Mouse (Mus musculus) regulatory T cell (primary cell): ENCODE results near the gene Rpl31.

ENCODE experiments used
- in situ Hi-C: fragments of 300-600 bp; cut with MboI, MseI; formaldehyde crosslinking; loops from one replicate; pipeline ENCODE4 v1.15.1; 2025; ENCODE audit warnings: high pct_unique_total_duplicates

The Rpl31 gene

GRCm38 (mm10) chr1:39367601-39368266 lies at the start of gene Rpl31:
Gene Rpl31 (plus strand): TSS chr1:39367842.
- in situ Hi-C loops, result no loop called here

GRCm38 (mm10) chr1:39317935-39318334 lies 49.7 kb upstream of the Rpl31 start:
- in situ Hi-C loops, result no loop called here

DNA sequence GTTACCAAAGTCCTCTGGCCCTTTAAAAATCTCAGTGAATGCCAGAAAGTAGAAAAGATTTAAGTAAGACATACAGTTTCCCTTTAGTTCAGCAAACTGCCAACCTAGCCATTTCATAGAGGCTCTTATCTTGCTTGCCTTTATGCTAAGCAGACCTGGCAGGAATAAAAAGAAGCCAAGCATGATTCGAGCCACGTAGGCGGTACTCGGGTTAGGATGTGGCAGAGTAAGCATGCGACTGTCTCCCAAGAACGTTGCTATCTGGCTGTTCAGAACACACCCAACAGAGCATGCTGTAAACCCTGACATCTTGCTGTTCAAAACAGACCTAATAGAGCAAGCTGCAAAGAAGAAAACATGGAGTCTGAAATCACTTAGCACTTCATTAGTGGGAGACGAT lies 48.8 kb upstream of the Rpl31 start:
- in situ Hi-C loops, result no loop called here

DNA sequence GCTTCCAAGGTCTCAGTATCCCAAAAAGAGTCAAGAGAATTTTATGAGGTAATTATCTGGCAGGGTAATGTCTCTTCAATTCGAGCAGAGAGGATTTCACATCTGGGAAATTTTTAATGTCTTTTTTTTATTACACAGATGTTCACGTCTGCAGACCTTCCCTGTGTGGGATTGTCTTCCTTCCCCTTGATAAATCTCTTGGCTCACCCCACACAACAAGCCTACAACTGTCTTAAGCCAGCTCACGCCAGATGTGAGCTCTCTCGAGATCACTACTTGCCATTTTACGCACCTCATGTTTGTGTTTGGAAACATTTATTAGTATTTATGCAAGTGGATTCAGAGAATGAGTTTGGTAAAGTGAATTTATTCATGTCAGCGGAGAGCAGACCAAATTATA lies 45.7 kb upstream of the Rpl31 start:
- in situ Hi-C loops, result no loop called here

DNA sequence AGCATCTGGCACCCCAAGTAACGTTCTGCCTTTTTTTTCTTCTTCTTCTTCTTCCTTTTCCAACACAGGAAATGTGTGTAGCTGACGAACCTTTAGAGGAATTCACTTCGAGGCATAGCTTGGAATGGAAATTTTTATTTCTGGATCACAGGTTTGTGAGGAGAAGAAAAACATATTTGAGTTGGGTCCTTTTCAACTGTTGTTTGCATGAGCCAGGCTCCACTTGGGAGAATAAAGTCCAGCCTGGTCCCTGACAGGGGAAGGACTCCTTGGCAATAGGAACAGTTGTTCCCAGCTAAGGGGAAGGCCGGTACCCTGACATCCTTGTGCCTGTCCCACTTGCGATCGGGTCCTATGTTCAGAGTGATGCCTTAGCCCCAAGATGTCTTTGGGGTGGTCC lies 42.4 kb upstream of the Rpl31 start:
- in situ Hi-C loops, result no loop called here

DNA sequence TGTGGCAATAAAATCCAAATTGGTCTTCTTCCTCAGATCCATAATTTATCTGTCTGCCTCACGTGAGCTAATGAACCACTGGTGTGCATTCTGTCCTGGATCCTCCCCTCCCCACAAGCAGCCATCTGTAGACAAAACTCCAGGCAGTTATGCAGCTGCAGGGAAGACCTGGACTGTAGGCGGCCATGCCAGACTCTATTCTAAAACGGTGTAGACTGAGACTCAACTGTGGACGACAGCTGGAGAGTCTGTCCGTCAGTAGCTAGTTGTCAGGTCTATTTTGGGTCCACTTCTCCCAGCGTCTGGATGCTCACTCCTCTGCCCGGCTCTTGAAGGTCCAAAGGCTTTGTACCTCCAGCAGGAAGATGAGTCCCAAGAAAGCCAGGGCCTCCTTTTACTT lies 40.1 kb upstream of the Rpl31 start:
- in situ Hi-C loops, result no loop called here

DNA sequence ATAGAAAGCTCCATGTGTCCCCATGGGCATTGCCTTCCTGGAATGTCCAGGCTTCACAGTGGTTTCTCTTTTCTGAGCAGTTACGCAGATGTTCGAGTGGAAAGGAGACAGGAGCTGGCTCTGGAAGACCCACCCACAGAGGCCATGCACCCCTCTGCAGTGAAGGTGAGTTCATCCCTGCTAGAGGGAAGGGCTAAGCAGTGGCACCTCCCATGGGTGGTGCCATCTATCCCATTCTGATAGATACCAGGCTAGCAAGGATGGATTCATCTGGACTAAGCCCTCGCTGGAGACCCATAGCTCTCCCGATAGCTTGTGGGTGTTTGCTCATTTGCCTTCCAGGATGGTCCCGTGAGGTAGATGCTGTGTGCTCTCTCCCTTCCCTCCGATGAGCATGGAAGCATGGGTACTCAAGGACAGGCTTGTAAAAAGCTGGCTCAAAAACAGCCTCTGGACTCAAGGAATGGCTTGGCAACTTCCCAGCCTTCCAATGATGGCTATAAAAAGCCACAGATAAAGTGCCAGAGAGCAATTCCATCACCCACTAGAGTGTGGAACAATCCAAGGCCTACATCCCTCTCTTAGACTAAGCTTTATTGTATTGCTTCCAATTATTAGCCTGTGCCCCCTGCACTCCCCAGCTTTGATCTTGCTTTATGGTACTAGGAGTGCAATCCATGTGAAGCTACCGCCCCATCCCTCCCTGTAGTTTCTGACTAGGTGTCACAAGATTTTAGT lies 36.6 kb upstream of the Rpl31 start:
- in situ Hi-C loops, result no loop called here

DNA sequence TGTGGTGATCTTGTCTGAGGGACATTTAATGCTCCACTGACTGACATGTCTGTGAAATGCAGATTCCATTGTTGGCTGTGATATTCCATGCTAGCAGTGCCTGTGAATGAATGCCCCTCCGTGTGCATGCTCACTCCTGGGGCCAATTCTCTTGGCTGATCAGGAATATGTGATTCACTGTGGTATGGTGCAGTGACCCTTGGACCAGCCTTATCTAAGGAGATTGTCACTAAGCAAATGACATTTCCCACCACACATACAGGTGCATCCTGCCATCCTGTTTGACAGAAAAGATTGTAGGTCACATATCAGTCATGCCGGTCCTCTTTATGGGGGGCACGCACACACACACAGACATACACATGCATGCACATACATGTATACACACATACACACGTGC lies 35.2 kb upstream of the Rpl31 start:
- in situ Hi-C loops, result no loop called here

- in situ Hi-C loops, result loop anchor here (5.0 kb wide), 1 partner anchor 333 kb away; no protein-coding TSS in a partner anchor
Measured at GRCm38 (mm10) chr1:39335561-39336196, 32.0 kb upstream of the Rpl31 start.

GRCm38 (mm10) chr1:39336788-39337187 lies 30.9 kb upstream of the Rpl31 start:
- in situ Hi-C loops, result loop anchor here (5.0 kb wide), 1 partner anchor 334 kb away; no protein-coding TSS in a partner anchor

DNA sequence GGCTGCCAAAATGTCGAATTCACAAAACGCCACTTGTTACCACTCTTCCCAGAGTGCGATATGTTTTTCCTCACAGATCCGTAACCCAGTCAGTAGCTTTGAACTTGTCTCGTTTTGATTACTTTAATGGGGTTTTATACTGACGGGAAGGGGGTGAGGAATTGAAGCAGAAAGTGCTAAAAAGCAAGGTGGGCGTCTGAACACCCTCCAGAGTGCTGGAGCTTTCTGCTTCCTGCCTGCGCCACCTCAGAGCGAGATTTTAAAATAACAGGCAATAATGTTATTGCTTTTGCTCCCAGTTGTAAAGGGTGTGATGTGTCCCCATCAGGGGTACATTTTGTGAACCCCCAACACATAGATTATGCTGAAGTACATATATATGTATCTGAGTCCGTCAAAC lies 28.8 kb upstream of the Rpl31 start:
- in situ Hi-C loops, result loop anchor here (5.0 kb wide), 1 partner anchor 337 kb away; no protein-coding TSS in a partner anchor

GRCm38 (mm10) chr1:39339455-39339854 lies 28.2 kb upstream of the Rpl31 start:
- in situ Hi-C loops, result loop anchor here (5.0 kb wide), 1 partner anchor 337 kb away; no protein-coding TSS in a partner anchor

DNA sequence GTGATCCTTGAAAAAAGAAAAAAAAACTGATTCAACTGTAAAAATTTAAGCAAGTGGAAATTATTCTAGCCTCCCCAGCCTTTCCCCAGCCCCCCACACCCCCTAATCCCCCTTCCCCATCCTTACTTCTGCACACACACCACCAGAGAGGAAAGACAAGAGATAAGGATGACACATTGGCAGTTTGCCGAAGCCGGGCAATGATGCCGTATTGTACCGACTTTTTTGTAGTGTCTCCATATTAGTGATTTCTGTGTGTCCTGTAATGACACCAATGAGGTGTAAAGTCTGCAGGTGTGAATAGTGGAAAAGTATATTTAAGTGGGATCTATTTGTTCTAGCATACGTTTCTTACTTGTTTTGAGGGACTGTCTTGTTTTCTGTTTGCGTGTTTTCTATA lies 27.5 kb upstream of the Rpl31 start:
- in situ Hi-C loops, result no loop called here

DNA sequence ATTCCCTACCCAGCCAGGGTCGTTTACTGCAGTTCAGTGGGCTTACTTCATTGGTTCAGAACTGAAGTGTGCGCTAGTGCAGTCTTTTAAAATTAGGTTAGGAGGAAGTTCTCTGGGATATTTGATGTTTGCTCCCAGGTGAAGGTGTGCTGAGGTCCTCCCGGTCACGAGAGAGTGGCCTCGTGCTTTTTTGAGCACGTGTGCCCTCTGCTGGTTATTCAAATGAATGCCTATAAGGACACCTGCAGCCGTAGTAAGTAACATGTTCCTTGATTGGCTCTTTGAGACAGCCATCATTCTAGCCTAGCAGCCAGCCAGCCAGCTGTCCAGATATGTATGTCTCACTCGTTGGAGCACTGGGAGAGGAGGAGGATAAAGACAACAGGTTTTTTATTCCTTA lies 27.0 kb upstream of the Rpl31 start:
- in situ Hi-C loops, result no loop called here

GRCm38 (mm10) chr1:39341807-39342206 lies 25.8 kb upstream of the Rpl31 start:
- in situ Hi-C loops, result no loop called here

- in situ Hi-C loops, result no loop called here
Measured at GRCm38 (mm10) chr1:39343242-39343641, 24.4 kb upstream of the Rpl31 start.

DNA sequence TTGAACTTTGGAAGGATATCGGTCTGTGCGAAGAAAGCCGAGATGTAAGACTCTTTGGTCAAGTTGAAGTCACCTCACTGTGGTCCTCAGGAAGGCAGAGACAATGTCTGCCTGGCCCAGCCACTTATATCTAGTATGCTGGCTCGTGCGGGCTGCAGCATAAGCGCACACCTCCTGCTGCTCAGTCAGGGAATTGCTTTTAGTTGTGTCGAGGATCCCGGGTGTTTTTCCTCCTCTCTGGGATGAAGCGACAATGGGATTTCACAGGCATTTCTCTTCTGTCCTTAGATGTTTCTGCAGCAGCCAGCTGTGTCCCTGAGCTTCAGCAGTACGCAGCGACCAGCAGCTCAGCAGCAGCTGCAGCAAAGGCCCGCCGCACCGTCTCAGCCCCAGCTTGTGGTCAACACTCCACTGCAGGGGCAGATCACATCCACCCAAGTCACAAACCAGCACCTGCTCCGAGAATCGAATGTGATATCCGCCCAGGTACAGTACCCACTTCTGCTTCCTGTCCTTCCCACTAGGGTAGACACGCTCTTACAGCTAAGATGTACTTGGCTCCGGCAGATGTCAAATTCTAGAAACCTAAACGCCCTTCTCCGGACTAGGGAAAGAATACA lies 22.6 kb upstream of the Rpl31 start:
- in situ Hi-C loops, result no loop called here

- in situ Hi-C loops, result no loop called here
Measured at GRCm38 (mm10) chr1:39349001-39349400, 18.6 kb upstream of the Rpl31 start.

DNA sequence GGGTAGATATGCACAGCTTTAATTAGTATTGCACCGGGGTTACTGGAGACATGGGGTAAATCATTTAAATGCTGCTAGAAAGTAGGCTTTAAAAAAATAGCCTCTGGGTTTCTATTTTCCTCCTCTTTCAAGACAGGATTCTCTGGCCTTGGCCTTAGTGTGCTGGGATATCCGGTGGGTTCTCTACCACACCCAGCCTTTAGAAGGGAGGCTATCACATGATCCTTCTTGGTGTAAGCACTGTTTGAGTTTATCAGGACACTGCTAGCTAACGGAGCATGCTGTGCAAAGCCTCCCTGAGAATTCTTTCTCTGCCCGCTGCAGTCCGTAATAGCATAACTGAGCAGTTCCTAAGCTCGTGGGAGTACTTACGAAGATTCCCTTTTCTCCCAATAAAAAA lies 18.2 kb upstream of the Rpl31 start:
- in situ Hi-C loops, result no loop called here

DNA sequence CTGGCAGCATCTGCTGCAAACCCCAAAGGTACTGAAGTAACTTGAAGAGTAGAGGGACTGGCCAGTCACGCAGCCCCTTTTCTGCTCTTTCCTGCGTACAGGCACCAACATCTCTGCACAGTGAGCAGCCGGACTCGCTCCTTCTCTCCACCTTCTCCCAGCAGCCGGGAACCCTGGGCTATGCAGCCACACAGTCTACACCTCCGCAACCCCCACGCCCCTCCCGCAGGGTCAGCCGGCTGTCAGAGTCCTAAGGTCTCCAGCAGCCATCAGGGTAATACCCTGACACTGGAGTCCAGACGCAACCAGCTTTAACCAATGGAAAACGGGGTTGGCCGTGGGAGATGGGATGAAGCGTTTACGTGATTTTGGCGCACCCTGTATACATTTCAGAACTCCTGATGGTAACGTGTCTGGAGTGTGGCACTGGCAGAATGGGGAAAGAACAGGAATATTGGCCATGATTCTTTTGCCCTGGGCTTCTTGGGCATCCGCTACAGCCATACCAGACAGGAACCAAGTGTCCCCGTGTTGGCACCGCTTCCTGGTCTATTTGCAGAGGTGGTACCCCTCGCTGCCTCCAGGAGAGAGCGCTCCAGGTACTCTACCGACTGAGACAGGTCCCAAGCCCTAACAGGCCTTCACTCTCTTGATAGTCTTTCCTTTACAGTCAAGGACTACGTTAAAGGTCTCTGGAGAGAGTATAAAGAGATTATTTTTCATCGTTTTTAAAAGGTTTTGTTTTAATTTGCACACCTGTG lies 5.7 kb upstream of the Rpl31 start:
- in situ Hi-C loops, result no loop called here

- in situ Hi-C loops, result no loop called here
Measured at GRCm38 (mm10) chr1:39362515-39362893, 5.1 kb upstream of the Rpl31 start.

GRCm38 (mm10) chr1:39365562-39365961 lies 2.1 kb upstream of the Rpl31 start:
- in situ Hi-C loops, result no loop called here
